Mouse (Mus musculus) midbrain, embryonic 16.5 days (tissue): ENCODE results near the gene D430041D05Rik. TPM values are rescaled to one million over a fixed set of nuclear protein-coding genes. Genes with fewer than 3 reads are reported as not detected.
A peak's percentile ranks its signal among the peaks of the same experiment; 100 is the strongest.

Experiments
- ATAC-seq: fragments of 200-750 bp; cut with Nextera tagmentation; 2 replicates; pipeline ENCODE4 v1.8.0; 2017; ENCODE audit warnings: moderate TSS enrichment
- H3K27ac ChIP-seq: fragments of 300-500 bp; sonication (generic); 2 replicates; pipeline ENCODE4 v1.5.1; 2014; ENCODE audit warnings: mild to moderate bottlenecking, low read length, mixed read lengths
- H3K27me3 ChIP-seq: fragments of 300-500 bp; sonication (generic); 2 replicates; pipeline ENCODE4 v1.6.1; 2014; ENCODE audit warnings: low read depth, low read length, mixed read lengths; ENCODE audit not compliant: control insufficient read depth, insufficient read depth
- H3K36me3 ChIP-seq: fragments of 300-500 bp; sonication (generic); 2 replicates; pipeline ENCODE4 v1.6.1; 2014; ENCODE audit warnings: mild to moderate bottlenecking, low read length, moderate library complexity, mixed read lengths; ENCODE audit not compliant: control insufficient read depth, insufficient read depth
- H3K4me1 ChIP-seq: fragments of 300-500 bp; sonication (generic); 2 replicates; pipeline ENCODE4 v1.6.1; 2014; ENCODE audit warnings: mild to moderate bottlenecking, low read length, mixed read lengths; ENCODE audit not compliant: control insufficient read depth, insufficient read depth
- H3K4me2 ChIP-seq: fragments of 300-500 bp; sonication (generic); 2 replicates; pipeline ENCODE4 v1.6.1; 2014; ENCODE audit warnings: mild to moderate bottlenecking, low read length, mixed read lengths
- H3K4me3 ChIP-seq: fragments of 300-500 bp; sonication (generic); 2 replicates; pipeline ENCODE4 v1.5.1; 2014; ENCODE audit warnings: low read depth, mild to moderate bottlenecking, low read length, moderate library complexity, mixed read lengths
- H3K9ac ChIP-seq: fragments of 300-500 bp; sonication (generic); 2 replicates; pipeline ENCODE4 v1.6.1; 2014; ENCODE audit warnings: low read depth, low read length, mixed read lengths
- H3K9me3 ChIP-seq: fragments of 300-500 bp; sonication (generic); replicated peaks from 2 replicates; pipeline ENCODE4 v1.6.1; 2014; ENCODE audit warnings: mild to moderate bottlenecking, low read length, mixed read lengths; ENCODE audit not compliant: control insufficient read depth, poor library complexity, severe bottlenecking
- WGBS: fragments of 180-500 bp; shearing (Covaris S2); extraction: QIAGEN DNeasy Blood & Tissue Kit; methylation state at CpG from one replicate; pipeline ENCODE4 v1.1.7; 2014; 5-methylcytosine and 5-hydroxymethylcytosine counted together
- polyA plus RNA-seq: library from polyadenylated mRNA; unstranded; fragments of >200 nt; fragmentation: Nextera tagmentation; extraction: Ambion mirVana; gene quantifications from 2 replicates; pipeline ENCODE4 v1.2.1, GENCODE M21; 2015

D430041D05Rik gene
- polyA plus RNA-seq, 1 experiment from 2014 or later: 9.3 TPM

- 44% methylated on average over 9 of the region's 9 CpGs for WGBS
- H3K4me1 ChIP-seq: peaks cover 18% of the 10 kb centered on the region; the same call in 1 of the 2 replicates
- no peaks in the 10 kb centered on the region for H3K27me3 ChIP-seq
- no peak overlapping the region for H3K9ac ChIP-seq
- H3K36me3 ChIP-seq: peaks cover 8% of the 10 kb centered on the region; the same call in 1 of the 2 replicates
- H3K9me3 ChIP-seq: no peaks in the 10 kb centered on the region
- peak overlapping the region; percentile 48 for H3K27ac ChIP-seq
- H3K4me2 ChIP-seq: no peak overlapping the region
- H3K4me3 ChIP-seq: no peak overlapping the region
- ATAC-seq: peak; percentile 23; the same call in 1 of the 2 replicates
Measured at GRCm38 (mm10) chr2:104218588-104219065, 192.2 kb downstream of the D430041D05Rik start.

GRCm38 (mm10) chr2:104218114-104218513 is 192.7 kb downstream of the D430041D05Rik start:
- Histone ChIP-seq H3K36me3 (peaks cover 10% of the 10 kb centered on the region; the same call in 1 of the 2 replicates), H3K4me3 (no peak overlapping the region), H3K4me2 (no peak overlapping the region), H3K9me3 (no peaks in the 10 kb centered on the region), H3K27me3 (no peaks in the 10 kb centered on the region), H3K27ac (peak overlapping the region; percentile 48), H3K4me1 (peaks cover 18% of the 10 kb centered on the region; the same call in 1 of the 2 replicates), H3K9ac (peak overlapping the region; percentile 20; the same call in 1 of the 2 replicates)
- WGBS: 40% methylated on average over 10 of the region's 10 CpGs
- ATAC-seq: peak; percentile 20; the same call in 1 of the 2 replicates

- Histone ChIP-seq H3K27me3 (no peaks in the 10 kb centered on the region), H3K9ac (no peak overlapping the region), H3K4me1 (peaks cover 20% of the 10 kb centered on the region), H3K4me3 (no peak overlapping the region), H3K27ac (no peak overlapping the region; the same call in 1 of the 2 replicates), H3K36me3 (peaks cover 4% of the 10 kb centered on the region; the same call in 1 of the 2 replicates), H3K9me3 (no peaks in the 10 kb centered on the region), H3K4me2 (no peak overlapping the region)
- ATAC-seq: no peak
- WGBS: 62% methylated on average over 2 of the region's 2 CpGs
Measured at GRCm38 (mm10) chr2:104209408-104209807, 201.4 kb downstream of the D430041D05Rik start.

GRCm38 (mm10) chr2:104208415-104208814 is 202.4 kb downstream of the D430041D05Rik start:
- Histone ChIP-seq H3K4me1 (peaks cover 20% of the 10 kb centered on the region), H3K27ac (peak overlapping the region; percentile 84), H3K9ac (no peak overlapping the region), H3K4me2 (peak overlapping the region; percentile 31), H3K27me3 (no peaks in the 10 kb centered on the region), H3K36me3 (peaks cover 4% of the 10 kb centered on the region; the same call in 1 of the 2 replicates), H3K9me3 (no peaks in the 10 kb centered on the region), H3K4me3 (no peak overlapping the region)
- peak; percentile 76 for ATAC-seq
- WGBS: 44% methylated on average over 5 of the region's 5 CpGs

- H3K4me2 ChIP-seq: peak overlapping the region; percentile 31
- H3K27me3 ChIP-seq: no peaks in the 10 kb centered on the region
- H3K4me3 ChIP-seq: no peak overlapping the region
- ATAC-seq: peak; percentile 95
- no peaks in the 10 kb centered on the region for H3K9me3 ChIP-seq
- no peak overlapping the region for H3K9ac ChIP-seq
- H3K27ac ChIP-seq: peak overlapping the region; percentile 84
- peaks cover under 1% of the 10 kb centered on the region; the same call in 1 of the 2 replicates for H3K36me3 ChIP-seq
- peaks cover 20% of the 10 kb centered on the region for H3K4me1 ChIP-seq
- WGBS: 16% methylated on average over 10 of the region's 10 CpGs
Measured at GRCm38 (mm10) chr2:104207948-104208347, 202.9 kb downstream of the D430041D05Rik start.

GRCm38 (mm10) chr2:104205623-104206022 is 205.2 kb downstream of the D430041D05Rik start:
- Histone ChIP-seq H3K4me2 (no peak overlapping the region), H3K4me1 (peaks cover 20% of the 10 kb centered on the region), H3K36me3 (no peaks in the 10 kb centered on the region), H3K27ac (no peak overlapping the region), H3K9me3 (no peaks in the 10 kb centered on the region), H3K27me3 (no peaks in the 10 kb centered on the region), H3K9ac (no peak overlapping the region), H3K4me3 (no peak overlapping the region)
- WGBS: 57% methylated on average over 8 of the region's 8 CpGs
- ATAC-seq: no peak

GRCm38 (mm10) chr2:104200211-104200610 is 210.6 kb downstream of the D430041D05Rik start:
- Histone ChIP-seq H3K4me2 (no peak overlapping the region), H3K9me3 (no peaks in the 10 kb centered on the region), H3K4me1 (no peaks in the 10 kb centered on the region), H3K27ac (no peak overlapping the region), H3K36me3 (no peaks in the 10 kb centered on the region), H3K9ac (no peak overlapping the region), H3K27me3 (no peaks in the 10 kb centered on the region), H3K4me3 (no peak overlapping the region)
- WGBS: 54% methylated on average over 3 of the region's 3 CpGs
- ATAC-seq: no peak

- 0 out of 2 replicates have a peak, but pooled peaks cover 2% of the 10 kb centered on the region for H3K36me3 ChIP-seq
- H3K4me3 ChIP-seq: no peak overlapping the region
- WGBS: 92% methylated on average over 6 of the region's 6 CpGs
- H3K9ac ChIP-seq: no peak overlapping the region
- H3K9me3 ChIP-seq: no peaks in the 10 kb centered on the region
- H3K4me1 ChIP-seq: no peaks in the 10 kb centered on the region
- ATAC-seq: no peak
- no peaks in the 10 kb centered on the region for H3K27me3 ChIP-seq
- no peak overlapping the region for H3K27ac ChIP-seq
- no peak overlapping the region for H3K4me2 ChIP-seq
Measured at GRCm38 (mm10) chr2:104198186-104198585, 212.6 kb downstream of the D430041D05Rik start.

GRCm38 (mm10) chr2:104197281-104197680 is 213.5 kb downstream of the D430041D05Rik start:
- 34% methylated on average over 3 of the region's 3 CpGs for WGBS
- Histone ChIP-seq H3K9me3 (no peaks in the 10 kb centered on the region), H3K9ac (no peak overlapping the region), H3K36me3 (0 out of 2 replicates have a peak, but pooled peaks cover 2% of the 10 kb centered on the region), H3K4me1 (no peaks in the 10 kb centered on the region), H3K27me3 (no peaks in the 10 kb centered on the region), H3K4me3 (no peak overlapping the region), H3K4me2 (no peak overlapping the region), H3K27ac (no peak overlapping the region)
- no peak for ATAC-seq
